Mouse (Mus musculus) MEL (cell line): Measurements from ENCODE around the gene Rrad.

Experiments used
- CTCF ChIP-seq, 3 experiments: IDR thresholded peaks in 2 of 3; conservative IDR thresholded peaks in 1 of 3; 2 replicates each; pipeline ENCODE4 v1.5.1; 2011 to 2012; ENCODE audit warnings: low read length in 3 of 3, low read depth in 2 of 3, mild to moderate bottlenecking in 2 of 3, improper control_type of control experiment in 1 of 3, inconsistent platforms in 1 of 3, mixed read lengths in 1 of 3, moderate library complexity in 1 of 3; ENCODE audit not compliant: control insufficient read depth in 1 of 3, insufficient read depth in 1 of 3, poor library complexity in 1 of 3, severe bottlenecking in 1 of 3
- EP300 ChIP-seq, 2 experiments: IDR thresholded peaks; 2 replicates each; pipeline ENCODE4 v1.6.1; 2011; ENCODE audit warnings: improper control_type of control experiment in 2 of 2, low read length in 2 of 2, low read depth in 1 of 2, mild to moderate bottlenecking in 1 of 2
- GATA1 ChIP-seq: IDR thresholded peaks from 2 replicates; pipeline ENCODE4 v1.6.1; 2011; ENCODE audit warnings: low read depth, low read length, improper control_type of control experiment
- KAT2A ChIP-seq: conservative IDR thresholded peaks from 2 replicates; pipeline ENCODE4 v1.6.1; 2012; ENCODE audit warnings: low read depth, low read length, improper control_type of control experiment, inconsistent platforms
- MAFK ChIP-seq: IDR thresholded peaks from 2 replicates; pipeline ENCODE4 v1.6.1; 2011; ENCODE audit warnings: low read depth, mild to moderate bottlenecking, low read length, improper control_type of control experiment, borderline replicate concordance
- MAZ ChIP-seq: IDR thresholded peaks from 2 replicates; pipeline ENCODE4 v1.6.1; 2012; ENCODE audit warnings: low read depth, mild to moderate bottlenecking, inconsistent platforms, low read length, improper control_type of control experiment
- POLR2A ChIP-seq, 2 experiments: IDR thresholded peaks; 2 replicates each; pipeline ENCODE4 v1.6.1; 2011 to 2012; ENCODE audit warnings: low read length in 2 of 2, mild to moderate bottlenecking in 2 of 2, control low read depth in 1 of 2, improper control_type of control experiment in 1 of 2, low read depth in 1 of 2, moderate library complexity in 1 of 2; ENCODE audit not compliant: control insufficient read depth in 1 of 2, insufficient read depth in 1 of 2, poor library complexity in 1 of 2
- POLR2AphosphoS2 ChIP-seq: IDR thresholded peaks from 2 replicates; pipeline ENCODE4 v1.6.1; 2011; ENCODE audit warnings: low read length, improper control_type of control experiment
- SIN3A ChIP-seq: IDR thresholded peaks from 2 replicates; pipeline ENCODE4 v1.6.1; 2012; ENCODE audit warnings: low read length, improper control_type of control experiment, inconsistent platforms
- TAL1 ChIP-seq: IDR thresholded peaks from 2 replicates; pipeline ENCODE4 v1.6.1; 2012; ENCODE audit warnings: mild to moderate bottlenecking, inconsistent platforms, low read length, moderate library complexity, mixed read lengths
- USF1 ChIP-seq: IDR thresholded peaks from 2 replicates; pipeline ENCODE4 v1.6.1; 2014; ENCODE audit warnings: low read depth, mild to moderate bottlenecking, inconsistent platforms, low read length, improper control_type of control experiment, moderate library complexity
- ZKSCAN1 ChIP-seq: IDR thresholded peaks from 2 replicates; pipeline ENCODE4 v1.6.1; 2012; ENCODE audit warnings: low read depth, mild to moderate bottlenecking, inconsistent platforms, low read length, improper control_type of control experiment, moderate library complexity
- ZNF384 ChIP-seq: IDR thresholded peaks from 2 replicates; pipeline ENCODE4 v1.6.1; 2012; ENCODE audit warnings: low read depth, mild to moderate bottlenecking, inconsistent platforms, low read length, improper control_type of control experiment

GRCm38 (mm10) chr8:104610185-104610766 lies 20.9 kb downstream of the Rrad start:
- TF ChIP-seq SIN3A (no peak), EP300 (IDR thresholded peaks at IDR 0.05; ENCODE audit: low read depth in 1 of 2, low read length in 2 of 2) (no peak), POLR2A (IDR thresholded peaks at IDR 0.05; ENCODE audit: control insufficient read depth in 1 of 2, insufficient read depth in 1 of 2, low read depth in 1 of 2, low read length in 2 of 2, poor library complexity in 1 of 2) (no peak), MAZ (no peak), TAL1 (no peak), ZKSCAN1 (no peak), CTCF (IDR thresholded peaks at IDR 0.05 in 2 of 3, conservative IDR thresholded peaks at IDR 0.05 in 1 of 3; ENCODE audit: control insufficient read depth in 1 of 3, insufficient read depth in 1 of 3, low read depth in 2 of 3, low read length in 3 of 3, poor library complexity in 1 of 3, severe bottlenecking in 1 of 3) (no peak), GATA1 (no peak), USF1 (no peak), ZNF384 (no peak), KAT2A (no peak), MAFK (no peak), POLR2AphosphoS2 (no peak)
